Comparison of ENCODE assay signal across 8 mouse cellular contexts in the genomic region with DNA sequence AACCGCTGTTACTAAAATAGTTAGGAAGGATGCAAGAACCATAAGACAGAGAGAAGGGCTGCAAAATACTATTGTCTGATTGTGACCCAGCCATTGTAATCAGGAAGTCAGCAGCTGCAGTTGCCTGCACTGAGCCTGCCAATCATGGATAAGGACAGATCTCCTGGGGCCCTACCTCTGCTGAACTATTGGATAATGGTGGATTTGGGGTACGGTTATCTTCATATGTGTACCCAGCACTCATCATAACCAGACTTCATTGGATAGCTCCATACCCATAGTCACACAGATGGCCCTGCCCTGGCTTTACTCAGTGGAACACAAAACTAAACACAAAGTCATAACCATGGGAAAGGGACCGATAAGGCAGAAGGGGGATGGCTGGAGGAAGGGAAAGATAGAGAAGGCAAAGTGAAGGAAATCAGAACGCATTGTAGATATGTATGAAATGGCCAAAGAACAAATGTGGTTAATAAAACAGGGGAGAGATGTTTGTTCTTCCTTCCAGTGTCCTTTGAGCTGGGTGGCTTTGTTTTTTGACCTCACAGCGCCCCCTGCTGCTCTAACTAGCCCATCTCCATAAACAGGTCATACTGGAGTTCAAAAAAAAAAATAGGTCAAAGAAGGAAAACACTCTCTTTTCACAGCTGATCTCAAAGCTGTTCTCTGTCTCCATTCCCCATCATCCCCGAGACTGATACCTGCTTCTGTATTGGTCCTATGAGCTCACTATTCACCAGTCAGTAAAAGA.
DNase-seq lines count a peak whose midpoint lies in the region; ATAC-seq and TF ChIP-seq lines count a peak whose summit lies in the region.

No protein-coding gene starts in this region.

- H3K4me1 ChIP-seq in kidney, embryonic 14.5 days (ENCODE audit: control insufficient read depth, insufficient read depth, low read length) = no peaks in the 10 kb centered on the region
- H3K4me1 ChIP-seq in liver, adult 2 months (ENCODE audit: control insufficient read depth, insufficient read depth, low read length) = no peaks in the 10 kb centered on the region

- no peaks in the 10 kb centered on the region for H3K27me3 ChIP-seq in kidney, embryonic 14.5 days (ENCODE audit: control insufficient read depth, insufficient read depth, low read length)
- H3K27me3 ChIP-seq in liver, adult 2 months (ENCODE audit: control insufficient read depth, insufficient read depth, low read length) = no peaks in the 10 kb centered on the region

- TF ChIP-seq POLR2A in liver, adult 2 months (IDR thresholded peaks at IDR 0.05; ENCODE audit: extremely low read depth, insufficient read depth, low read length) = no peak

- TF ChIP-seq CTCF in liver, adult 2 months (IDR thresholded peaks at IDR 0.05; ENCODE audit: low read depth, low read length) = peak; percentile 73

- 47% methylated on average over 6 of the region's 6 CpGs for WGBS in kidney, embryonic 14.5 days
- WGBS in liver, adult 2 months = 40% methylated on average over 6 of the region's 6 CpGs

- no peak overlapping the region for H3K9ac ChIP-seq in kidney, embryonic 14.5 days (ENCODE audit: low read depth, low read length)
- H3K9ac ChIP-seq in liver, adult 2 months (ENCODE audit: low read depth, low read length) = no peak overlapping the region

- no peaks in the 10 kb centered on the region for H3K79me2 ChIP-seq in liver, adult 2 months (ENCODE audit: control insufficient read depth, insufficient read depth, low read length)

- peak; percentile 39; the same call in 1 of the 2 replicates for ATAC-seq in kidney, embryonic 14.5 days (ENCODE audit: low FRiP score, low TSS enrichment)

- DNase-seq in ovary, postnatal 10 days (ENCODE audit: low spot score) = peak; percentile 45
- DNase-seq in ovary, adult 18-20 months (ENCODE audit: low spot score) = no peak
- DNase-seq in cerebellum, adult 9-10 months = peak; percentile 43
- peak; percentile 55 for DNase-seq in gastrocnemius, postnatal 25 days
- DNase-seq in liver, adult 2 months (ENCODE audit: extremely low read depth, low read depth, low spot score) = peak; percentile 35
- DNase-seq in ovary, postnatal 36 days (ENCODE audit: low spot score) = peak; percentile 75
- DNase-seq in thymus, postnatal 14 days = peak; percentile 84

- no peaks in the 10 kb centered on the region for H3K9me3 ChIP-seq in kidney, embryonic 14.5 days (ENCODE audit: control insufficient read depth, low read length)

- no peak overlapping the region for H3K27ac ChIP-seq in kidney, embryonic 14.5 days (ENCODE audit: low read depth, low read length)
- no peak overlapping the region for H3K27ac ChIP-seq in liver, adult 2 months (replicated peaks; ENCODE audit: insufficient read depth, low read depth, low read length)

- H3K4me2 ChIP-seq in kidney, embryonic 14.5 days (replicated peaks; ENCODE audit: low read depth, low read length) = no peak overlapping the region

- no peak overlapping the region for H3K4me3 ChIP-seq in kidney, embryonic 14.5 days (ENCODE audit: low read length)
- no peak overlapping the region for H3K4me3 ChIP-seq in liver, adult 2 months (ENCODE audit: insufficient read depth, low read depth, low read length)

- no peaks in the 10 kb centered on the region for H3K36me3 ChIP-seq in kidney, embryonic 14.5 days (ENCODE audit: control insufficient read depth, insufficient read depth, low read length)
- H3K36me3 ChIP-seq in liver, adult 2 months (ENCODE audit: control insufficient read depth, insufficient read depth, low read length) = no peaks in the 10 kb centered on the region
